Mouse (Mus musculus): ENCODE measurements around the gene Tnip1. TPM values are rescaled to one million over a fixed set of nuclear protein-coding genes. Genes with fewer than 3 reads are reported as not detected.

Tnip1 gene
- 12.3 and 14.8 TPM in 2 replicates for polyA plus RNA-seq (2014; fragmentation: Nextera tagmentation; extraction: Ambion mirVana)

GRCm38 (mm10) chr11:54962810-54963209 is at the start of gene Tnip1:
Tnip1 (minus strand) TSS chr11:54962917.
- WGBS: 23% methylated on average over 6 of the region's 6 CpGs

GRCm38 (mm10) chr11:55011440-55011839 is 48.7 kb upstream of the Tnip1 start:
- peaks cover 56% of the 10 kb centered on the region for H3K36me3 ChIP-seq (ENCODE audit: control insufficient read depth, insufficient read depth, low read length)
- ATAC-seq (ENCODE audit: low FRiP score, low TSS enrichment): no peak
- 85% methylated on average over 3 of the region's 3 CpGs for WGBS
- no peak overlapping the region for H3K27ac ChIP-seq (ENCODE audit: low read depth, low read length)
- no peak overlapping the region for H3K4me3 ChIP-seq (ENCODE audit: low read length)
- H3K9me3 ChIP-seq (ENCODE audit: control insufficient read depth, low read length): no peaks in the 10 kb centered on the region
- peaks cover 6% of the 10 kb centered on the region; the same call in 1 of the 2 replicates for H3K4me1 ChIP-seq (ENCODE audit: control insufficient read depth, insufficient read depth, low read length)
- no peak overlapping the region for H3K9ac ChIP-seq (ENCODE audit: low read depth, low read length)
- no peaks in the 10 kb centered on the region for H3K27me3 ChIP-seq (ENCODE audit: control insufficient read depth, insufficient read depth, low read length)
- no peak overlapping the region for H3K4me2 ChIP-seq (replicated peaks; ENCODE audit: low read depth, low read length)

More at GRCm38 (mm10) chr11:54962810-54963209, at the start of gene Tnip1:
- Histone ChIP-seq H3K9ac (ENCODE audit: low read depth, low read length) (0 out of 2 replicates have a peak within 1 kb of the TSS, but pooled peaks have one; percentile 13), H3K9me3 (ENCODE audit: control insufficient read depth, low read length) (no peaks in the 10 kb centered on the region), H3K36me3 (ENCODE audit: control insufficient read depth, insufficient read depth, low read length) (no peaks in the 10 kb centered on the region), H3K4me3 (ENCODE audit: low read length) (no peak within 1 kb of the TSS), H3K27me3 (ENCODE audit: control insufficient read depth, insufficient read depth, low read length) (no peaks in the 10 kb centered on the region), H3K27ac (ENCODE audit: low read depth, low read length) (no peak within 1 kb of the TSS), H3K4me1 (ENCODE audit: control insufficient read depth, insufficient read depth, low read length) (0 out of 2 replicates have a peak, but pooled peaks cover 5% of the 10 kb centered on the region), H3K4me2 (replicated peaks; ENCODE audit: low read depth, low read length) (no peak within 1 kb of the TSS)
- ATAC-seq (ENCODE audit: low FRiP score, low TSS enrichment): 0 out of 2 replicates have a peak, but pooled peaks have one; percentile 39

GRCm38 (mm10) chr11:55008230-55008629 is 45.5 kb upstream of the Tnip1 start:
- no peak overlapping the region for H3K9ac ChIP-seq (ENCODE audit: low read depth, low read length)
- no peak overlapping the region for H3K4me3 ChIP-seq (ENCODE audit: low read length)
- H3K9me3 ChIP-seq (ENCODE audit: control insufficient read depth, low read length): no peaks in the 10 kb centered on the region
- no peak for ATAC-seq (ENCODE audit: low FRiP score, low TSS enrichment)
- no peak overlapping the region for H3K27ac ChIP-seq (ENCODE audit: low read depth, low read length)
- WGBS: 69% methylated on average over 6 of the region's 6 CpGs
- H3K4me2 ChIP-seq (replicated peaks; ENCODE audit: low read depth, low read length): no peak overlapping the region
- H3K4me1 ChIP-seq (ENCODE audit: control insufficient read depth, insufficient read depth, low read length): no peaks in the 10 kb centered on the region
- no peaks in the 10 kb centered on the region for H3K27me3 ChIP-seq (ENCODE audit: control insufficient read depth, insufficient read depth, low read length)
- H3K36me3 ChIP-seq (ENCODE audit: control insufficient read depth, insufficient read depth, low read length): peaks cover 64% of the 10 kb centered on the region

GRCm38 (mm10) chr11:55005684-55006083 is 43.0 kb upstream of the Tnip1 start:
- Histone ChIP-seq H3K4me2 (replicated peaks; ENCODE audit: low read depth, low read length) (no peak overlapping the region), H3K9me3 (ENCODE audit: control insufficient read depth, low read length) (peaks cover 7% of the 10 kb centered on the region; the same call in 1 of the 2 replicates), H3K27me3 (ENCODE audit: control insufficient read depth, insufficient read depth, low read length) (no peaks in the 10 kb centered on the region), H3K4me1 (ENCODE audit: control insufficient read depth, insufficient read depth, low read length) (no peaks in the 10 kb centered on the region), H3K9ac (ENCODE audit: low read depth, low read length) (no peak overlapping the region), H3K4me3 (ENCODE audit: low read length) (no peak overlapping the region), H3K27ac (ENCODE audit: low read depth, low read length) (no peak overlapping the region), H3K36me3 (ENCODE audit: control insufficient read depth, insufficient read depth, low read length) (peaks cover 65% of the 10 kb centered on the region)
- WGBS: 88% methylated on average over 5 of the region's 5 CpGs
- ATAC-seq (ENCODE audit: low FRiP score, low TSS enrichment): no peak

- Histone ChIP-seq H3K4me2 (replicated peaks; ENCODE audit: low read depth, low read length) (no peak overlapping the region), H3K27ac (ENCODE audit: low read depth, low read length) (no peak overlapping the region), H3K4me1 (ENCODE audit: control insufficient read depth, insufficient read depth, low read length) (no peaks in the 10 kb centered on the region), H3K9me3 (ENCODE audit: control insufficient read depth, low read length) (peaks cover 7% of the 10 kb centered on the region; the same call in 1 of the 2 replicates), H3K4me3 (ENCODE audit: low read length) (no peak overlapping the region), H3K36me3 (ENCODE audit: control insufficient read depth, insufficient read depth, low read length) (peaks cover 65% of the 10 kb centered on the region), H3K9ac (ENCODE audit: low read depth, low read length) (no peak overlapping the region), H3K27me3 (ENCODE audit: control insufficient read depth, insufficient read depth, low read length) (no peaks in the 10 kb centered on the region)
- no peak for ATAC-seq (ENCODE audit: low FRiP score, low TSS enrichment)
- 85% methylated on average over 7 of the region's 7 CpGs for WGBS
These were observed 42.3 kb upstream of the Tnip1 start for GRCm38 (mm10) chr11:55004970-55005502.

GRCm38 (mm10) chr11:54998708-54999107 is 36.0 kb upstream of the Tnip1 start:
- Histone ChIP-seq H3K9ac (ENCODE audit: low read depth, low read length) (no peak overlapping the region), H3K27me3 (ENCODE audit: control insufficient read depth, insufficient read depth, low read length) (no peaks in the 10 kb centered on the region), H3K27ac (ENCODE audit: low read depth, low read length) (no peak overlapping the region), H3K9me3 (ENCODE audit: control insufficient read depth, low read length) (peaks cover 7% of the 10 kb centered on the region; the same call in 1 of the 2 replicates), H3K4me1 (ENCODE audit: control insufficient read depth, insufficient read depth, low read length) (no peaks in the 10 kb centered on the region), H3K4me2 (replicated peaks; ENCODE audit: low read depth, low read length) (no peak overlapping the region), H3K36me3 (ENCODE audit: control insufficient read depth, insufficient read depth, low read length) (peaks cover 59% of the 10 kb centered on the region), H3K4me3 (ENCODE audit: low read length) (no peak overlapping the region)
- 45% methylated on average over 2 of the region's 2 CpGs for WGBS
- no peak for ATAC-seq (ENCODE audit: low FRiP score, low TSS enrichment)

GRCm38 (mm10) chr11:54998284-54998683 is 35.6 kb upstream of the Tnip1 start:
- Histone ChIP-seq H3K4me3 (ENCODE audit: low read length) (no peak overlapping the region), H3K9me3 (ENCODE audit: control insufficient read depth, low read length) (peaks cover 7% of the 10 kb centered on the region; the same call in 1 of the 2 replicates), H3K4me1 (ENCODE audit: control insufficient read depth, insufficient read depth, low read length) (no peaks in the 10 kb centered on the region), H3K27me3 (ENCODE audit: control insufficient read depth, insufficient read depth, low read length) (no peaks in the 10 kb centered on the region), H3K9ac (ENCODE audit: low read depth, low read length) (no peak overlapping the region), H3K36me3 (ENCODE audit: control insufficient read depth, insufficient read depth, low read length) (peaks cover 55% of the 10 kb centered on the region), H3K27ac (ENCODE audit: low read depth, low read length) (no peak overlapping the region), H3K4me2 (replicated peaks; ENCODE audit: low read depth, low read length) (no peak overlapping the region)
- ATAC-seq (ENCODE audit: low FRiP score, low TSS enrichment): peak; percentile 82
- WGBS: 3% methylated on average over 12 of the region's 12 CpGs

- Histone ChIP-seq H3K27ac (ENCODE audit: low read depth, low read length) (no peak overlapping the region), H3K4me3 (ENCODE audit: low read length) (no peak overlapping the region), H3K4me1 (ENCODE audit: control insufficient read depth, insufficient read depth, low read length) (no peaks in the 10 kb centered on the region), H3K27me3 (ENCODE audit: control insufficient read depth, insufficient read depth, low read length) (no peaks in the 10 kb centered on the region), H3K4me2 (replicated peaks; ENCODE audit: low read depth, low read length) (no peak overlapping the region), H3K36me3 (ENCODE audit: control insufficient read depth, insufficient read depth, low read length) (peaks cover 54% of the 10 kb centered on the region), H3K9me3 (ENCODE audit: control insufficient read depth, low read length) (peaks cover 4% of the 10 kb centered on the region; the same call in 1 of the 2 replicates), H3K9ac (ENCODE audit: low read depth, low read length) (no peak overlapping the region)
- 74% methylated on average over 7 of the region's 7 CpGs for WGBS
- ATAC-seq (ENCODE audit: low FRiP score, low TSS enrichment): no peak
These were observed 33.5 kb upstream of the Tnip1 start for GRCm38 (mm10) chr11:54996176-54996575.

GRCm38 (mm10) chr11:54989920-54990319 is 27.2 kb upstream of the Tnip1 start:
- H3K9me3 ChIP-seq (ENCODE audit: control insufficient read depth, low read length): no peaks in the 10 kb centered on the region
- H3K36me3 ChIP-seq (ENCODE audit: control insufficient read depth, insufficient read depth, low read length): peaks cover 59% of the 10 kb centered on the region
- no peak overlapping the region for H3K4me2 ChIP-seq (replicated peaks; ENCODE audit: low read depth, low read length)
- no peak overlapping the region for H3K4me3 ChIP-seq (ENCODE audit: low read length)
- ATAC-seq (ENCODE audit: low FRiP score, low TSS enrichment): no peak
- H3K4me1 ChIP-seq (ENCODE audit: control insufficient read depth, insufficient read depth, low read length): no peaks in the 10 kb centered on the region
- H3K27me3 ChIP-seq (ENCODE audit: control insufficient read depth, insufficient read depth, low read length): no peaks in the 10 kb centered on the region
- H3K9ac ChIP-seq (ENCODE audit: low read depth, low read length): no peak overlapping the region
- no peak overlapping the region for H3K27ac ChIP-seq (ENCODE audit: low read depth, low read length)
